Comparison of ENCODE assay signal across 13 mouse cellular contexts in genomic region chr4:97657586-97657985, GRCm38 (mm10).
DNase-seq lines count a peak whose midpoint lies in the region; ATAC-seq and TF ChIP-seq lines count a peak whose summit lies in the region.
"Had no signal": no experiment of that assay in that cellular context is flagged by ENCODE, and none has a peak within 500 bp of the region (broad histone marks: within the 10 kb centered on the region; RNA-seq: fewer than 3 reads in every experiment).

No protein-coding gene starts in this region.

- DNase-seq in kidney, postnatal 36 days, result no peak
- peak; percentile 78 for DNase-seq in naive thymus-derived CD4-positive, alpha-beta T cell, adult 2 months (ENCODE audit: low read depth)
- DNase-seq in left cerebral cortex, adult 2 months (ENCODE audit: extremely low spot score in 1 of 2, low spot score in 2 of 2), result no peak
- no peak for DNase-seq in left cerebral cortex, postnatal 4 days
- no peak for DNase-seq in frontal cortex, postnatal 14 days (ENCODE audit: low spot score in 2 of 2)
- DNase-seq: cerebellum, postnatal 25 days had no signal

- WGBS in kidney, embryonic 15.5 days, result 60% methylated on average over 3 of the region's 3 CpGs
- 62% methylated on average over 3 of the region's 3 CpGs for WGBS in heart, embryonic 16.5 days

- intact Hi-C loops in left cerebral cortex, adult 2 months (cut with DNase I), result no loop called here
- intact Hi-C loops in left cerebral cortex, postnatal 4 days (cut with DNase I), result no loop called here

- no peaks in the 10 kb centered on the region for H3K36me3 ChIP-seq in kidney, embryonic 15.5 days
- no peaks in the 10 kb centered on the region for H3K36me3 ChIP-seq in heart, embryonic 16.5 days (ENCODE audit: control insufficient read depth, insufficient read depth)
- H3K36me3 ChIP-seq: neural tube, embryonic 13.5 days had no signal

- no peaks in the 10 kb centered on the region for H3K9me3 ChIP-seq in kidney, embryonic 15.5 days (replicated peaks)
- no peaks in the 10 kb centered on the region for H3K9me3 ChIP-seq in heart, embryonic 16.5 days (replicated peaks; ENCODE audit: control insufficient read depth, low read length)
- H3K9me3 ChIP-seq: forebrain, embryonic 13.5 days; megakaryocyte, embryonic 14.5 days; neural tube, embryonic 13.5 days had no signal

- H3K4me3 ChIP-seq in kidney, embryonic 15.5 days (replicated peaks), result no peak overlapping the region
- H3K4me3 ChIP-seq in heart, embryonic 16.5 days (ENCODE audit: low read length), result no peak overlapping the region
- no peak overlapping the region for H3K4me3 ChIP-seq in left cerebral cortex, adult 2 months
- H3K4me3 ChIP-seq: forebrain, embryonic 13.5 days; megakaryocyte, embryonic 14.5 days; neural tube, embryonic 13.5 days had no signal

- no peak overlapping the region for H3K4me2 ChIP-seq in kidney, embryonic 15.5 days
- H3K4me2 ChIP-seq in heart, embryonic 16.5 days (ENCODE audit: low read depth, low read length), result no peak overlapping the region
- H3K4me2 ChIP-seq: forebrain, embryonic 13.5 days; neural tube, embryonic 13.5 days had no signal

- 0 out of 2 replicates have a peak, but pooled peaks cover 4% of the 10 kb centered on the region for H3K4me1 ChIP-seq in kidney, embryonic 15.5 days
- H3K4me1 ChIP-seq in heart, embryonic 16.5 days (ENCODE audit: control insufficient read depth, insufficient read depth, low read length), result peaks cover 4% of the 10 kb centered on the region; the same call in 1 of the 2 replicates

- TF ChIP-seq CTCF in left cerebral cortex, adult 2 months (IDR thresholded peaks at IDR 0.05), result no peak

- H3K9ac ChIP-seq in kidney, embryonic 15.5 days, result no peak overlapping the region
- H3K9ac ChIP-seq in heart, embryonic 16.5 days (ENCODE audit: low read length), result no peak overlapping the region
- H3K9ac ChIP-seq: forebrain, embryonic 13.5 days; neural tube, embryonic 13.5 days had no signal

- no peak overlapping the region for H3K27ac ChIP-seq in kidney, embryonic 15.5 days
- H3K27ac ChIP-seq in heart, embryonic 16.5 days (ENCODE audit: low read length), result no peak overlapping the region; the same call in 1 of the 2 replicates
- no peak overlapping the region for H3K27ac ChIP-seq in left cerebral cortex, adult 2 months
- H3K27ac ChIP-seq: forebrain, embryonic 13.5 days; kidney, postnatal 0 days; neural tube, embryonic 13.5 days had no signal

- no peaks in the 10 kb centered on the region for H3K27me3 ChIP-seq in kidney, embryonic 15.5 days
- no peaks in the 10 kb centered on the region for H3K27me3 ChIP-seq in heart, embryonic 16.5 days (ENCODE audit: control insufficient read depth, insufficient read depth, low read length)
- H3K27me3 ChIP-seq: forebrain, embryonic 13.5 days; megakaryocyte, embryonic 14.5 days; neural tube, embryonic 13.5 days had no signal

- ATAC-seq in kidney, embryonic 15.5 days (replicated peaks; ENCODE audit: low FRiP score), result 0 out of 2 replicates have a peak, but pooled peaks have one; percentile 33
- ATAC-seq in CD4-positive, CD25-positive, alpha-beta regulatory T cell, adult 4 months, result peak; percentile 98
- ATAC-seq in heart, embryonic 16.5 days (replicated peaks; ENCODE audit: extremely low read depth, insufficient read depth, low FRiP score), result peak; percentile 69
- ATAC-seq: forebrain, embryonic 13.5 days had no signal

Comparison
In these comparisons a context has a peak if more than half of its experiments do, and no peak if none do; other contexts are left out.
1. ATAC-seq: peak in every context shown above with its lines; median percentile 98 in CD4-positive, CD25-positive, alpha-beta regulatory T cell, adult 4 months; 69 in heart, embryonic 16.5 days; 33 in kidney, embryonic 15.5 days.